Comparison of ENCODE assay signal across 9 mouse cellular contexts in genomic region chr2:37815676-37816075, GRCm38 (mm10). TPM values are rescaled to one million over a fixed set of nuclear protein-coding genes. Genes with fewer than 3 reads are reported as not detected.
DNase-seq lines count a peak whose midpoint lies in the region; ATAC-seq and TF ChIP-seq lines count a peak whose summit lies in the region.
"Had no signal": no experiment of that assay in that cellular context is flagged by ENCODE, and none has a peak within 500 bp of the region (broad histone marks: within the 10 kb centered on the region; RNA-seq: fewer than 3 reads in every experiment).

No protein-coding gene starts in this region.

- peak; percentile 46 to 49 for DNase-seq in urinary bladder, adult 18-20 months (ENCODE audit: low spot score in 2 of 2)
- DNase-seq in urinary bladder, adult 2 months (ENCODE audit: low spot score): no peak
- peak; percentile 70 to 83 for DNase-seq in cerebellum, adult 2 months
- DNase-seq in frontal cortex, postnatal 14 days (ENCODE audit: low spot score in 2 of 2): peak; percentile 55 to 83
- DNase-seq in telencephalon, adult 2 months (ENCODE audit: low read depth, low spot score): peak; percentile 32

- H3K36me3 ChIP-seq in kidney, embryonic 14.5 days (ENCODE audit: control insufficient read depth, insufficient read depth, low read length): peaks cover 5% of the 10 kb centered on the region; the same call in 1 of the 2 replicates
- H3K36me3 ChIP-seq in limb, embryonic 13.5 days: peaks cover 20% of the 10 kb centered on the region

- ATAC-seq in kidney, embryonic 14.5 days (ENCODE audit: low FRiP score, low TSS enrichment): 0 out of 2 replicates have a peak, but pooled peaks have one; percentile 30
- ATAC-seq in limb, embryonic 13.5 days (ENCODE audit: low FRiP score, low read depth): peak; percentile 54; the same call in 1 of the 2 replicates
- ATAC-seq in monocyte, adult 5-6 weeks (replicated peaks; ENCODE audit: insufficient number of reproducible peaks, low FRiP score, low TSS enrichment, poor library complexity, severe bottlenecking): peak; percentile 41; the same call in 1 of the 2 replicates

- H3K4me2 ChIP-seq in kidney, embryonic 14.5 days (replicated peaks; ENCODE audit: low read depth, low read length): no peak overlapping the region
- H3K4me2 ChIP-seq in limb, embryonic 13.5 days (replicated peaks): no peak overlapping the region

- no peaks in the 10 kb centered on the region for H3K9me3 ChIP-seq in kidney, embryonic 14.5 days (ENCODE audit: control insufficient read depth, low read length)
- H3K9me3 ChIP-seq in limb, embryonic 13.5 days: no peaks in the 10 kb centered on the region

- H3K9ac ChIP-seq in kidney, embryonic 14.5 days (ENCODE audit: low read depth, low read length): no peak overlapping the region
- no peak overlapping the region for H3K9ac ChIP-seq in limb, embryonic 13.5 days

- no peak for TF ChIP-seq POLR2A in cerebellum, adult 2 months (IDR thresholded peaks at IDR 0.05; ENCODE audit: borderline replicate concordance, insufficient read depth, low read length)

- no peaks in the 10 kb centered on the region for H3K27me3 ChIP-seq in cerebellum, adult 2 months (ENCODE audit: control insufficient read depth, insufficient read depth, low read length)
- no peaks in the 10 kb centered on the region for H3K27me3 ChIP-seq in kidney, embryonic 14.5 days (ENCODE audit: control insufficient read depth, insufficient read depth, low read length)
- H3K27me3 ChIP-seq in limb, embryonic 13.5 days: no peaks in the 10 kb centered on the region

- no peak overlapping the region for H3K4me3 ChIP-seq in cerebellum, adult 2 months (replicated peaks; ENCODE audit: insufficient read depth, low read depth, low read length)
- H3K4me3 ChIP-seq in kidney, embryonic 14.5 days (ENCODE audit: low read length): no peak overlapping the region
- no peak overlapping the region for H3K4me3 ChIP-seq in limb, embryonic 13.5 days
- H3K4me3 ChIP-seq: erythroblast, embryonic 14.5 days had no signal

- H3K27ac ChIP-seq in cerebellum, adult 2 months (ENCODE audit: insufficient read depth, low read length): no peak overlapping the region
- H3K27ac ChIP-seq in kidney, embryonic 14.5 days (ENCODE audit: low read depth, low read length): no peak overlapping the region
- H3K27ac ChIP-seq in limb, embryonic 13.5 days: no peak overlapping the region

- WGBS in cerebellum, adult 2 months: 23% methylated on average over 3 of the region's 3 CpGs
- 18% methylated on average over 3 of the region's 3 CpGs for WGBS in kidney, embryonic 14.5 days
- WGBS in limb, embryonic 13.5 days: 10% methylated on average over 3 of the region's 3 CpGs

- TF ChIP-seq CTCF in cerebellum, adult 2 months (IDR thresholded peaks at IDR 0.05; ENCODE audit: borderline replicate concordance, insufficient read depth, low read depth, low read length): peak; percentile 93

- peaks cover 23% of the 10 kb centered on the region for H3K4me1 ChIP-seq in cerebellum, adult 2 months (ENCODE audit: control insufficient read depth, insufficient read depth, low read length)
- H3K4me1 ChIP-seq in kidney, embryonic 14.5 days (ENCODE audit: control insufficient read depth, insufficient read depth, low read length): no peaks in the 10 kb centered on the region
- H3K4me1 ChIP-seq in limb, embryonic 13.5 days: peaks cover 22% of the 10 kb centered on the region

RNA-seq across cellular contexts. Expression of gene Crb2, which starts 39.6 kb away (rescaled TPM):
- polyA plus RNA-seq in urinary bladder, adult 2 months (2012; rRNA removed): 3.3 and 4.5 TPM in 2 replicates
- 1.1 and 1.4 TPM in 2 replicates for polyA plus RNA-seq in cerebellum, adult 2 months (2012; rRNA removed)
- 2.2 and 3.2 TPM in 2 replicates for polyA plus RNA-seq in kidney, embryonic 14.5 days (2014; fragmentation: Nextera tagmentation; extraction: Ambion mirVana)
- polyA plus RNA-seq in limb, embryonic 13.5 days (2015; fragmentation: Nextera tagmentation; extraction: Ambion mirVana): 0.51 and 0.56 TPM in 2 replicates
- 0.38 TPM in 1 of 3 replicates, not detected in the others for total RNA-seq in monocyte, adult 5-6 weeks (2017)
- polyA plus RNA-seq: erythroblast, embryonic 14.5 days had no signal
